Mouse (Mus musculus): ENCODE measurements around the gene Smarcad1. TPM values are rescaled to one million over a fixed set of nuclear protein-coding genes. Genes with fewer than 3 reads are reported as not detected.

Smarcad1 gene
- total and polyA plus RNA-seq, 2 experiments from 2014 or later: 43.2 to 44.7 TPM

GRCm38 (mm10) chr6:65132376-65132775, 90.0 kb downstream of the Smarcad1 start:
- Histone ChIP-seq H3K4me3 (ENCODE audit: low read length) (no peak overlapping the region), H3K9me3 (ENCODE audit: low read length) (no peaks in the 10 kb centered on the region), H3K4me1 (ENCODE audit: insufficient read depth, low read length) (no peaks in the 10 kb centered on the region), H3K4me2 (ENCODE audit: low read depth, low read length) (no peak overlapping the region), H3K9ac (replicated peaks; ENCODE audit: low read length) (no peak overlapping the region), H3K27me3 (ENCODE audit: insufficient read depth, low read length) (no peaks in the 10 kb centered on the region), H3K36me3 (ENCODE audit: insufficient read depth, low read length) (no peaks in the 10 kb centered on the region), H3K27ac (no peak overlapping the region)
- DNase-seq (ENCODE audit: low spot score) (peak; percentile 39), ATAC-seq (peak; percentile 69)
- 23% methylated on average over 6 of the region's 6 CpGs for WGBS
- TF ChIP-seq CTCF (IDR thresholded peaks at IDR 0.05; ENCODE audit: low read depth): no peak

GRCm38 (mm10) chr6:65137802-65138201, 95.4 kb downstream of the Smarcad1 start:
- no peak for DNase-seq (ENCODE audit: low spot score)
- no peak overlapping the region for H3K27ac ChIP-seq
- H3K9ac ChIP-seq (replicated peaks; ENCODE audit: low read length): no peak overlapping the region
- ATAC-seq: peak; percentile 56; the same call in 1 of the 2 replicates
- no peak overlapping the region for H3K4me3 ChIP-seq (ENCODE audit: low read length)
- no peaks in the 10 kb centered on the region for H3K4me1 ChIP-seq (ENCODE audit: insufficient read depth, low read length)
- 29% methylated on average over 2 of the region's 2 CpGs for WGBS
- no peaks in the 10 kb centered on the region for H3K36me3 ChIP-seq (ENCODE audit: insufficient read depth, low read length)
- no peak for TF ChIP-seq CTCF (IDR thresholded peaks at IDR 0.05; ENCODE audit: low read depth)
- H3K9me3 ChIP-seq (ENCODE audit: low read length): no peaks in the 10 kb centered on the region
- no peaks in the 10 kb centered on the region for H3K27me3 ChIP-seq (ENCODE audit: insufficient read depth, low read length)
- H3K4me2 ChIP-seq (ENCODE audit: low read depth, low read length): no peak overlapping the region

DNA sequence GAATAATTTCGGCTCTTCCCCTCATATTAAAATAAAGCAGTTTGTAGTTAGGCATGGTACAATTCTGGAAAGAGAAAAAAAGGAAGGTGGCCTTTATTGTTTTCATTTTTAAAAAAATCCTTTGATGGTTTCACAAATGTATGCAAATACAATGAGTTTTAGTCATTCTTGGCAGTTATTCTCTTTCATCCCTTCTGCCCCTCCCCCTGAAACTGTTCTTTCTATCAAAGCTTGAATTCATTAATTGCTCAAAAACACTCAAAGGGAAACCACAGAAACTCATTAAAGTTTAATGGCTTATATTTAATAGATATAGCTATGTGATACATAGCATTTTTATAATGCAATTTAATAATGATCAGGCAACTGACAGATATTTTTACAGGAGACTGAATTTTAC, 95.9 kb downstream of the Smarcad1 start:
- Histone ChIP-seq H3K4me2 (ENCODE audit: low read depth, low read length) (no peak overlapping the region), H3K27ac (no peak overlapping the region), H3K9me3 (ENCODE audit: low read length) (no peaks in the 10 kb centered on the region), H3K36me3 (ENCODE audit: insufficient read depth, low read length) (no peaks in the 10 kb centered on the region), H3K9ac (replicated peaks; ENCODE audit: low read length) (no peak overlapping the region), H3K27me3 (ENCODE audit: insufficient read depth, low read length) (no peaks in the 10 kb centered on the region), H3K4me3 (ENCODE audit: low read length) (no peak overlapping the region), H3K4me1 (ENCODE audit: insufficient read depth, low read length) (no peaks in the 10 kb centered on the region)
- no peak for TF ChIP-seq CTCF (IDR thresholded peaks at IDR 0.05; ENCODE audit: low read depth)
- DNase-seq (ENCODE audit: low spot score) (peak; percentile 17), ATAC-seq (no peak)
- 57% methylated on average over 1 of the region's 1 CpGs for WGBS

GRCm38 (mm10) chr6:65140082-65140749, 97.8 kb downstream of the Smarcad1 start:
- H3K4me2 ChIP-seq (ENCODE audit: low read depth, low read length): no peak overlapping the region
- no peaks in the 10 kb centered on the region for H3K9me3 ChIP-seq (ENCODE audit: low read length)
- DNase-seq (ENCODE audit: low spot score): no peak
- no peak overlapping the region for H3K9ac ChIP-seq (replicated peaks; ENCODE audit: low read length)
- no peaks in the 10 kb centered on the region for H3K27me3 ChIP-seq (ENCODE audit: insufficient read depth, low read length)
- ATAC-seq: no peak
- H3K4me1 ChIP-seq (ENCODE audit: insufficient read depth, low read length): no peaks in the 10 kb centered on the region
- no peak overlapping the region for H3K4me3 ChIP-seq (ENCODE audit: low read length)
- no peaks in the 10 kb centered on the region for H3K36me3 ChIP-seq (ENCODE audit: insufficient read depth, low read length)
- no peak for TF ChIP-seq CTCF (IDR thresholded peaks at IDR 0.05; ENCODE audit: low read depth)
- WGBS: 33% methylated on average over 5 of the region's 5 CpGs
- H3K27ac ChIP-seq: no peak overlapping the region

- Histone ChIP-seq H3K27ac (no peak overlapping the region), H3K4me1 (ENCODE audit: insufficient read depth, low read length) (no peaks in the 10 kb centered on the region), H3K9me3 (ENCODE audit: low read length) (no peaks in the 10 kb centered on the region), H3K27me3 (ENCODE audit: insufficient read depth, low read length) (no peaks in the 10 kb centered on the region), H3K4me3 (ENCODE audit: low read length) (no peak overlapping the region), H3K4me2 (ENCODE audit: low read depth, low read length) (no peak overlapping the region), H3K36me3 (ENCODE audit: insufficient read depth, low read length) (no peaks in the 10 kb centered on the region), H3K9ac (replicated peaks; ENCODE audit: low read length) (no peak overlapping the region)
- ATAC-seq: no peak
- TF ChIP-seq CTCF (IDR thresholded peaks at IDR 0.05; ENCODE audit: low read depth): no peak
- DNase-seq (ENCODE audit: low spot score): no peak
- WGBS: 50% methylated on average over 6 of the region's 6 CpGs
Observed at GRCm38 (mm10) chr6:65140750-65141243, 98.4 kb downstream of the Smarcad1 start.

GRCm38 (mm10) chr6:65142316-65142715, 99.9 kb downstream of the Smarcad1 start:
- H3K4me3 ChIP-seq (ENCODE audit: low read length): no peak overlapping the region
- no peaks in the 10 kb centered on the region for H3K27me3 ChIP-seq (ENCODE audit: insufficient read depth, low read length)
- H3K9me3 ChIP-seq (ENCODE audit: low read length): no peaks in the 10 kb centered on the region
- ATAC-seq: no peak
- no peak overlapping the region for H3K27ac ChIP-seq
- no peak overlapping the region for H3K4me2 ChIP-seq (ENCODE audit: low read depth, low read length)
- no peaks in the 10 kb centered on the region for H3K4me1 ChIP-seq (ENCODE audit: insufficient read depth, low read length)
- no peak for DNase-seq (ENCODE audit: low spot score)
- 75% methylated on average over 1 of the region's 1 CpGs for WGBS
- TF ChIP-seq CTCF (IDR thresholded peaks at IDR 0.05; ENCODE audit: low read depth): no peak
- H3K36me3 ChIP-seq (ENCODE audit: insufficient read depth, low read length): no peaks in the 10 kb centered on the region
- no peak overlapping the region for H3K9ac ChIP-seq (replicated peaks; ENCODE audit: low read length)

DNA sequence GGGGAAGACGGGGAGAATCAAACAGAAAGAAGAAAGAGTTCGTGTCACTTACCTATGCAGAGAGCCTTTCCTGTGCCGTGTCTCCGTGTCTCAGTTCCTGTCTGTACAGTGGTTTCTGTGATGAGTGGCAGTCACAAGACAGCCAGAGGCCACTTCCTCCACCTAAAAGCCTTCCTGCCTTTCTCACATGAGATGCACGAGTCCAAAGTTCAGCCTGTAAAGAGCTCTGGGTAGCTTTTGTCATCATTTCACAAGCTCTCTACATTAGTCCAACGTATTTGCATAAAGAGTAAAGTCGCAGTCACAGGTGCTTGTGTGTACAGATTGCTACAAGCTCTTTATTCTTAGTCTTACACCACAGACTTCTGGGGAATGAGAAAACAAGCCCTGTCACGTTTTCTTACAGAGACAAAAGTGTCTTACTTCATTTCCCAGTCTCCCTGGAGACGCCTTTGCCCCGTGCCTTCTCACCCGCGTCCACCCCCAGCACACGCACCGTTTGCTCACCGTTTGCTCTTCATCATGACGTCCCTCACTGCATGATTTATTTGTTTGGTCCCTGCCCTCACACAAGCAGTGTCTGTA, 102.3 kb downstream of the Smarcad1 start, which contains the start of gene Hpgds:
Hpgds (minus strand) TSS at position 288 of the 585 bp plus-strand sequence.
- Histone ChIP-seq H3K36me3 (ENCODE audit: insufficient read depth, low read length) (no peaks in the 10 kb centered on the region), H3K9me3 (ENCODE audit: low read length) (no peaks in the 10 kb centered on the region), H3K4me3 (ENCODE audit: low read length) (peak within 1 kb of the TSS; percentile 17; the same call in 1 of the 2 replicates), H3K4me2 (ENCODE audit: low read depth, low read length) (peak within 1 kb of the TSS; percentile 51), H3K27ac (no peak within 1 kb of the TSS), H3K27me3 (ENCODE audit: insufficient read depth, low read length) (no peaks in the 10 kb centered on the region), H3K4me1 (ENCODE audit: insufficient read depth, low read length) (no peaks in the 10 kb centered on the region), H3K9ac (replicated peaks; ENCODE audit: low read length) (no peak within 1 kb of the TSS)
- WGBS: 14% methylated on average over 16 of the region's 16 CpGs
- ATAC-seq (0 out of 2 replicates have a peak, but pooled peaks have one; percentile 29), DNase-seq (ENCODE audit: low spot score) (no peak)
- no peak for TF ChIP-seq CTCF (IDR thresholded peaks at IDR 0.05; ENCODE audit: low read depth)

Measured in hindbrain, postnatal 0 days (tissue).